Mouse (Mus musculus): ENCODE data around the gene Spp1. TPM values are rescaled to one million over a fixed set of nuclear protein-coding genes. Genes with fewer than 3 reads are reported as not detected.

Gene Spp1
- polyA plus RNA-seq, 1 experiment: not detected

DNA sequence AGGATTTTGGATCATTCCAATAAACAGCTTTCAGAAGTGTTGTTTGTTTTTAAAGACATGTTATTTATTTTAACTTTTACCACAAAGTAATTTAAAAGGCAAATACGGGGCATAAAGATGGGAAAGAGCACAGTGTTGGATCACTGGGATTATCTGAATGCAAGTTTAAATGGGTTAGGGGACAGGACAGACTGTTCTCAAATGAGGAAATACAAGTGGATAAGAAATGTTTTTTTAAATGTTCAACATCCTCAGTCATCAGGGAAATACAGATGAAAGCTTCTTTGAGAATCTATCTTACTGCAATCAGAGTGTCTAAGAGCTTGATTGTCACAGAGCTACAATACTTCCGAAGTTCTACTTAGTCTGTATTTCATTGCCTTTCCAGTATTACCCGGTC lies 32.3 kb upstream of the Spp1 start:
- TF ChIP-seq TAL1 (IDR thresholded peaks at IDR 0.05; ENCODE audit: low read length): no peak
- TF ChIP-seq GATA1 (IDR thresholded peaks at IDR 0.05; ENCODE audit: low read length): no peak
- no peak overlapping the region for H3K4me3 ChIP-seq (replicated peaks)
- H3K4me1 ChIP-seq (ENCODE audit: control insufficient read depth): no peaks in the 10 kb centered on the region

DNA sequence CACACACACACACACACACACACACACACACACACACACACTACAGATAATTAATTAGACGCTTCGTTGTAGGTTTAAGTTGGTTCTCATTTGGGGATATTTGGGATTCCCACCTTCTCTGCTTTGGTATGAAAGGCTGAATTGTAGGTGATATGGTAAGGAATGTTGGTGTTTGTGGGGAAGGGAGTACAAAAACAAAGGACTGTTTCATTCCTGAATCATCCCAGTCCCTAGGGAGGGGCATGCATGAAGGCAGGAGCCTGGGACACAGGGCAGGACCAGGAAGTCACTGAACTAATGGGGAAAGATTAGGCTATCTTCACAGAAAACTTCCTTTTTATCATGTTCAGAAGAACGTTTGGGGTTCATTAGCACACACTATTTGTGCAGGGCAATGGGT lies 31.6 kb upstream of the Spp1 start:
- no peaks in the 10 kb centered on the region for H3K9me3 ChIP-seq (ENCODE audit: control insufficient read depth, low read length)
- no peaks in the 10 kb centered on the region for H3K4me1 ChIP-seq (ENCODE audit: control insufficient read depth)
- TF ChIP-seq TAL1 (IDR thresholded peaks at IDR 0.05; ENCODE audit: low read length) (no peak), GATA1 (IDR thresholded peaks at IDR 0.05; ENCODE audit: low read length) (no peak)
- no peaks in the 10 kb centered on the region for H3K36me3 ChIP-seq (ENCODE audit: control insufficient read depth)
- H3K27me3 ChIP-seq (ENCODE audit: control insufficient read depth): no peaks in the 10 kb centered on the region
- H3K4me3 ChIP-seq (replicated peaks): no peak overlapping the region

More for the DNA sequence above, 32.3 kb upstream of the Spp1 start:
- Histone ChIP-seq H3K27me3 (ENCODE audit: control insufficient read depth) (no peaks in the 10 kb centered on the region), H3K36me3 (ENCODE audit: control insufficient read depth) (no peaks in the 10 kb centered on the region), H3K9me3 (ENCODE audit: control insufficient read depth, low read length) (no peaks in the 10 kb centered on the region)

GRCm38 (mm10) chr5:104404551-104404950 lies 30.4 kb upstream of the Spp1 start:
- Histone ChIP-seq H3K27me3 (ENCODE audit: control insufficient read depth) (no peaks in the 10 kb centered on the region), H3K4me1 (ENCODE audit: control insufficient read depth) (no peaks in the 10 kb centered on the region), H3K4me3 (replicated peaks) (no peak overlapping the region), H3K9me3 (ENCODE audit: control insufficient read depth, low read length) (no peaks in the 10 kb centered on the region), H3K36me3 (ENCODE audit: control insufficient read depth) (no peaks in the 10 kb centered on the region)
- TF ChIP-seq GATA1 (IDR thresholded peaks at IDR 0.05; ENCODE audit: low read length) (no peak), TAL1 (IDR thresholded peaks at IDR 0.05; ENCODE audit: low read length) (no peak)

DNA sequence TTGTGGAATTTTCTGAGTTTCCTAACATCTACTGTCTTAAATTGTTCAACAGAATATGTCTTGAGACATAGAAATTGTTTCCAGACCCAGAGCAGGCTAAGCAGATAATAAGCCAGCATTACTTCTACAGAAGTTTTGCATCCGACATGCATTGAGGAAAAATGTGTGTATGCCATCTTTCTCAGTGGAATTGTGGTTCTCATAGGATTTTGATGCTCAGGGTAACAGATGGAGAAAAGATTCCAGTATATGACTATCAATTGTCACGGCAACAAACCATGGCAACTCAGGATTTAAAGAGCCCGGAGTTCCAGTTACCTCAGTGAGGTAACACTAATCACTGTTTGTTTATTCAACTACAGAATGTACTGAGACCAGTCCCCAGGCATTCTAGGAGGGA lies 29.9 kb upstream of the Spp1 start:
- Histone ChIP-seq H3K4me3 (replicated peaks) (no peak overlapping the region), H3K4me1 (ENCODE audit: control insufficient read depth) (no peaks in the 10 kb centered on the region), H3K9me3 (ENCODE audit: control insufficient read depth, low read length) (peaks cover under 1% of the 10 kb centered on the region; the same call in 1 of the 2 replicates), H3K27me3 (ENCODE audit: control insufficient read depth) (no peaks in the 10 kb centered on the region), H3K36me3 (ENCODE audit: control insufficient read depth) (no peaks in the 10 kb centered on the region)
- TF ChIP-seq TAL1 (IDR thresholded peaks at IDR 0.05; ENCODE audit: low read length) (no peak), GATA1 (IDR thresholded peaks at IDR 0.05; ENCODE audit: low read length) (no peak)

GRCm38 (mm10) chr5:104406756-104407155 lies 28.2 kb upstream of the Spp1 start:
- Histone ChIP-seq H3K9me3 (ENCODE audit: control insufficient read depth, low read length) (peaks cover 4% of the 10 kb centered on the region), H3K36me3 (ENCODE audit: control insufficient read depth) (no peaks in the 10 kb centered on the region), H3K4me1 (ENCODE audit: control insufficient read depth) (no peaks in the 10 kb centered on the region), H3K4me3 (replicated peaks) (no peak overlapping the region), H3K27me3 (ENCODE audit: control insufficient read depth) (no peaks in the 10 kb centered on the region)
- TF ChIP-seq GATA1 (IDR thresholded peaks at IDR 0.05; ENCODE audit: low read length) (no peak), TAL1 (IDR thresholded peaks at IDR 0.05; ENCODE audit: low read length) (no peak)

DNA sequence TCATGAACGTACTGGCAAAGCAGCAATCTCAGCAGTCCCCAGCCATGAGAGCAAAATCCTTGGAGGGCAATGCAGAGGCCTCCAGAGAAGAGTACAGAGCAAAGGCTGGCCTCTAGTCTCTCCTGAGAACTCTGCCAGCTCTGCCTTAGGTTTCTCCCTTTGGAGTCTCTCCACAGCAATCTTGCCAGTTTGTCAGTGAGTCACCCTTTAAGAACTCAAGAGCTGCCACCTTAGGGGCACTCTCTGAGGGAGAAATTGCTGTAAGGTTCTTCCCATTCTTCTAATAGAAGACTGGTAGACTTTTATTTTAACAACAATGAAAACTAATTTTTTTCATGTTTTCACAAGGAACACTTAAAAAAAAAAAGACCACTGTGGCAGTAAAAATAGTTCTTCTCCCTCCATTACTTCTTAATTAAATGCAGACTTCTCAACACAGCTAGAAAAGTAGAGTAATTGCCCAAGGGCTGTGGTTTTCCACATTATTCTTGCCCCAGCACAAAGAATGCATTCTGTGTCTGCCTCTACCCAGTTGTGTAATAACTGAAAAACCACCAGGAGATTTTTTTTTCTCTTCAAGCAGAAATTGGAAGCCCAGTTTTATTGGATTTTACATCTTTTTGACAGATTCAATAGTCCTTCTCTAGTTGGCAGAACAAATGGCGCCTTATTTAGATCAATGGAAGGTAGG lies 27.2 kb upstream of the Spp1 start:
- no peaks in the 10 kb centered on the region for H3K4me1 ChIP-seq (ENCODE audit: control insufficient read depth)
- no peak for TF ChIP-seq GATA1 (IDR thresholded peaks at IDR 0.05; ENCODE audit: low read length)
- no peak for TF ChIP-seq TAL1 (IDR thresholded peaks at IDR 0.05; ENCODE audit: low read length)

GRCm38 (mm10) chr5:104408549-104408948 lies 26.4 kb upstream of the Spp1 start:
- Histone ChIP-seq H3K4me1 (ENCODE audit: control insufficient read depth) (no peaks in the 10 kb centered on the region), H3K36me3 (ENCODE audit: control insufficient read depth) (no peaks in the 10 kb centered on the region), H3K9me3 (ENCODE audit: control insufficient read depth, low read length) (peaks cover 4% of the 10 kb centered on the region), H3K4me3 (replicated peaks) (no peak overlapping the region), H3K27me3 (ENCODE audit: control insufficient read depth) (no peaks in the 10 kb centered on the region)
- TF ChIP-seq GATA1 (IDR thresholded peaks at IDR 0.05; ENCODE audit: low read length) (no peak), TAL1 (IDR thresholded peaks at IDR 0.05; ENCODE audit: low read length) (no peak)

More for the DNA sequence above, 27.2 kb upstream of the Spp1 start:
- Histone ChIP-seq H3K4me3 (replicated peaks) (no peak overlapping the region), H3K36me3 (ENCODE audit: control insufficient read depth) (no peaks in the 10 kb centered on the region), H3K27me3 (ENCODE audit: control insufficient read depth) (no peaks in the 10 kb centered on the region), H3K9me3 (ENCODE audit: control insufficient read depth, low read length) (peaks cover 4% of the 10 kb centered on the region)

GRCm38 (mm10) chr5:104415999-104416398 lies 18.9 kb upstream of the Spp1 start:
- Histone ChIP-seq H3K36me3 (ENCODE audit: control insufficient read depth) (no peaks in the 10 kb centered on the region), H3K9me3 (ENCODE audit: control insufficient read depth, low read length) (no peaks in the 10 kb centered on the region), H3K4me3 (replicated peaks) (no peak overlapping the region), H3K4me1 (ENCODE audit: control insufficient read depth) (no peaks in the 10 kb centered on the region), H3K27me3 (ENCODE audit: control insufficient read depth) (no peaks in the 10 kb centered on the region)
- TF ChIP-seq GATA1 (IDR thresholded peaks at IDR 0.05; ENCODE audit: low read length) (no peak), TAL1 (IDR thresholded peaks at IDR 0.05; ENCODE audit: low read length) (no peak)

- TF ChIP-seq TAL1 (IDR thresholded peaks at IDR 0.05; ENCODE audit: low read length) (no peak), GATA1 (IDR thresholded peaks at IDR 0.05; ENCODE audit: low read length) (no peak)
Measured at GRCm38 (mm10) chr5:104417028-104417427, 17.9 kb upstream of the Spp1 start.

GRCm38 (mm10) chr5:104417721-104418120 lies 17.2 kb upstream of the Spp1 start:
- no peaks in the 10 kb centered on the region for H3K9me3 ChIP-seq (ENCODE audit: control insufficient read depth, low read length)
- H3K4me3 ChIP-seq (replicated peaks): no peak overlapping the region
- no peak for TF ChIP-seq GATA1 (IDR thresholded peaks at IDR 0.05; ENCODE audit: low read length)
- TF ChIP-seq TAL1 (IDR thresholded peaks at IDR 0.05; ENCODE audit: low read length): no peak
- no peaks in the 10 kb centered on the region for H3K36me3 ChIP-seq (ENCODE audit: control insufficient read depth)
- H3K4me1 ChIP-seq (ENCODE audit: control insufficient read depth): no peaks in the 10 kb centered on the region
- H3K27me3 ChIP-seq (ENCODE audit: control insufficient read depth): no peaks in the 10 kb centered on the region

More at GRCm38 (mm10) chr5:104417028-104417427, 17.9 kb upstream of the Spp1 start:
- Histone ChIP-seq H3K4me1 (ENCODE audit: control insufficient read depth) (no peaks in the 10 kb centered on the region), H3K36me3 (ENCODE audit: control insufficient read depth) (no peaks in the 10 kb centered on the region), H3K4me3 (replicated peaks) (no peak overlapping the region), H3K27me3 (ENCODE audit: control insufficient read depth) (no peaks in the 10 kb centered on the region), H3K9me3 (ENCODE audit: control insufficient read depth, low read length) (no peaks in the 10 kb centered on the region)
